Mouse (Mus musculus): ENCODE measurements at regions not wholly inside any gene's neighbourhood (a gene's known extent, or its start where the extent isn't known, plus 50 kb on each side); places are given as distances from the start of the nearest gene placed in this dataset.
A peak's percentile ranks its signal among the peaks of the same experiment; 100 is the strongest.

- no peak for DNase-seq (ENCODE audit: low read depth)
Measured at GRCm38 (mm10) chr9:118404867-118405266, 73.1 kb upstream of the Eomes start.

- no peak for DNase-seq (ENCODE audit: low read depth)
Measured at GRCm38 (mm10) chr9:118405926-118406518, 72.0 kb upstream of the Eomes start.

- no peak for DNase-seq (ENCODE audit: low read depth)
Measured at GRCm38 (mm10) chr9:118416032-118416431, 62.0 kb upstream of the Eomes start.

- DNase-seq (ENCODE audit: low read depth): peak; percentile 35
Measured at GRCm38 (mm10) chr9:118416475-118416874, 61.5 kb upstream of the Eomes start.

GRCm38 (mm10) chr9:118424344-118424743 lies 53.7 kb upstream of the Eomes start:
- DNase-seq (ENCODE audit: low read depth): no peak
